In the genomic region with DNA sequence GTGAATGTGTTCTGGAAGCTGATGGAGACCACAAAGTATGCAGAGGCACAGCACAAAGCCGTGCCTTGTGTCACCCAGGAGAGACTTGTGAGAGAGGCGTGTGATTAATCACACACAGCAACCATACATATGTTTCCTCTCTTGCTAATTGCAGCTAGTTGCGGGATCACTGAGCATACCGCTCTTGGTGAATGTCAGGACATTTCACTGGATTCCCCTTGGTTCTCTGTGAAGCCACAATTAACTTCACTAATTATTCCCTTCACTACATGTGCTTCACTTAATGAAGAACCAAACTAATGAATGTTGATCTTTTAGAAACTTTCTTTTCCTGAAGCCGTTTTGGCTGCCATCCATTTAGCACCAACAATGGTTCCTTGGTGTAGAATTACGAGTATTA, we compare ENCODE assay signal across 24 mouse cellular contexts.
DNase-seq lines count a peak whose midpoint lies in the region; ATAC-seq and TF ChIP-seq lines count a peak whose summit lies in the region.
"Had no signal": no experiment of that assay in that cellular context is flagged by ENCODE, and none has a peak within 500 bp of the region (broad histone marks: within the 10 kb centered on the region; RNA-seq: fewer than 3 reads in every experiment).

No protein-coding gene starts in this region.

- TF ChIP-seq POLR2A in lung, adult 2 months (IDR thresholded peaks at IDR 0.05; ENCODE audit: borderline replicate concordance, extremely low read depth, low read depth, low read length), result no peak

- no peaks in the 10 kb centered on the region for H3K36me3 ChIP-seq in hindbrain, embryonic 16.5 days (ENCODE audit: control insufficient read depth, insufficient read depth, low read length)
- H3K36me3 ChIP-seq in hindbrain, embryonic 10.5 days, result no peaks in the 10 kb centered on the region
- no peaks in the 10 kb centered on the region for H3K36me3 ChIP-seq in forebrain, embryonic 14.5 days (ENCODE audit: control insufficient read depth, insufficient read depth, low read length)
- H3K36me3 ChIP-seq: embryonic facial prominence, embryonic 13.5 days; heart, embryonic 12.5 days; kidney, embryonic 15.5 days; liver, embryonic 12.5 days; midbrain, embryonic 12.5 days had no signal

- H3K9ac ChIP-seq in hindbrain, embryonic 16.5 days (ENCODE audit: low read depth, low read length), result no peak overlapping the region
- no peak overlapping the region for H3K9ac ChIP-seq in forebrain, embryonic 14.5 days (ENCODE audit: low read length)
- H3K9ac ChIP-seq: embryonic facial prominence, embryonic 13.5 days; heart, embryonic 12.5 days; kidney, embryonic 15.5 days; liver, embryonic 12.5 days; midbrain, embryonic 12.5 days had no signal

- H3K27me3 ChIP-seq in hindbrain, embryonic 16.5 days (replicated peaks; ENCODE audit: control insufficient read depth, insufficient read depth, low read length), result no peaks in the 10 kb centered on the region
- no peaks in the 10 kb centered on the region for H3K27me3 ChIP-seq in hindbrain, embryonic 10.5 days (ENCODE audit: insufficient read depth, poor library complexity, severe bottlenecking)
- H3K27me3 ChIP-seq in forebrain, embryonic 14.5 days (replicated peaks; ENCODE audit: control insufficient read depth, insufficient read depth, low read length), result no peaks in the 10 kb centered on the region
- H3K27me3 ChIP-seq: embryonic facial prominence, embryonic 13.5 days; heart, embryonic 12.5 days; kidney, embryonic 15.5 days; liver, embryonic 12.5 days; midbrain, embryonic 12.5 days had no signal

- no peak for TF ChIP-seq CTCF in lung, adult 2 months (IDR thresholded peaks at IDR 0.05; ENCODE audit: insufficient read depth, low read length)

- ATAC-seq in hindbrain, embryonic 16.5 days, result peak; percentile 50; the same call in 1 of the 2 replicates
- ATAC-seq in forebrain, embryonic 14.5 days, result peak; percentile 75
- ATAC-seq: liver, embryonic 12.5 days had no signal

- H3K27ac ChIP-seq in hindbrain, embryonic 16.5 days (ENCODE audit: low read depth, low read length), result no peak overlapping the region
- no peak overlapping the region for H3K27ac ChIP-seq in hindbrain, embryonic 10.5 days
- H3K27ac ChIP-seq in forebrain, embryonic 14.5 days (ENCODE audit: low read depth, low read length), result no peak overlapping the region
- H3K27ac ChIP-seq: embryonic facial prominence, embryonic 13.5 days; kidney, embryonic 15.5 days; left cerebral cortex, adult 2 months; liver, embryonic 12.5 days; midbrain, embryonic 12.5 days had no signal

- no peaks in the 10 kb centered on the region for H3K9me3 ChIP-seq in hindbrain, embryonic 16.5 days (ENCODE audit: control insufficient read depth, low read length)
- H3K9me3 ChIP-seq in hindbrain, embryonic 10.5 days, result no peaks in the 10 kb centered on the region
- no peaks in the 10 kb centered on the region for H3K9me3 ChIP-seq in forebrain, embryonic 14.5 days (replicated peaks; ENCODE audit: control insufficient read depth, low read length)
- H3K9me3 ChIP-seq: heart, embryonic 12.5 days; kidney, embryonic 15.5 days; midbrain, embryonic 12.5 days had no signal

- no peak for DNase-seq in hindbrain, embryonic 10.5 days (ENCODE audit: low spot score)
- peak; percentile 9 for DNase-seq in 3T3-L1 (ENCODE audit: low read depth, low spot score)
- DNase-seq in Muller cell, postnatal 12 days (ENCODE audit: inconsistent ontology term), result peak; percentile 72
- peak; percentile 75 for DNase-seq in forebrain, embryonic 14.5 days (ENCODE audit: low spot score)
- DNase-seq in lung, adult 2 months, result no peak
- no peak for DNase-seq in gastrocnemius, postnatal 25 days
- no peak for DNase-seq in adrenal gland, postnatal 36 days
- DNase-seq: adrenal gland, postnatal 25 days; cerebellum, adult 11-12 months; cerebellum, postnatal 14 days; gastrocnemius, postnatal 14 days; heart, adult 18-20 months; heart, postnatal 10 days; kidney, adult 11 months; kidney, postnatal 36 days; left cerebral cortex, postnatal 4 days; lung, adult 18-20 months had no signal

- H3K4me3 ChIP-seq in hindbrain, embryonic 16.5 days (ENCODE audit: low read length), result no peak overlapping the region
- no peak overlapping the region for H3K4me3 ChIP-seq in hindbrain, embryonic 10.5 days
- no peak overlapping the region for H3K4me3 ChIP-seq in forebrain, embryonic 14.5 days (ENCODE audit: low read depth, low read length)
- H3K4me3 ChIP-seq in lung, adult 2 months (replicated peaks; ENCODE audit: extremely low read depth, low read depth, low read length), result no peak overlapping the region
- H3K4me3 ChIP-seq: embryonic facial prominence, embryonic 13.5 days; heart, embryonic 12.5 days; kidney, embryonic 15.5 days; left cerebral cortex, adult 2 months; liver, embryonic 12.5 days; midbrain, embryonic 12.5 days had no signal

- no peaks in the 10 kb centered on the region for H3K4me1 ChIP-seq in hindbrain, embryonic 16.5 days (ENCODE audit: control insufficient read depth, insufficient read depth, low read depth, low read length)
- no peaks in the 10 kb centered on the region for H3K4me1 ChIP-seq in hindbrain, embryonic 10.5 days (replicated peaks)
- peaks cover 3% of the 10 kb centered on the region; the same call in 1 of the 2 replicates for H3K4me1 ChIP-seq in forebrain, embryonic 14.5 days (ENCODE audit: control insufficient read depth, insufficient read depth, low read length)
- no peaks in the 10 kb centered on the region for H3K4me1 ChIP-seq in lung, adult 2 months (ENCODE audit: control insufficient read depth, insufficient read depth, low read length)
- H3K4me1 ChIP-seq: heart, embryonic 12.5 days; kidney, embryonic 15.5 days; liver, embryonic 12.5 days; midbrain, embryonic 12.5 days had no signal

- H3K4me2 ChIP-seq in hindbrain, embryonic 16.5 days (ENCODE audit: low read length), result no peak overlapping the region
- no peak overlapping the region for H3K4me2 ChIP-seq in forebrain, embryonic 14.5 days (ENCODE audit: low read length)
- H3K4me2 ChIP-seq: embryonic facial prominence, embryonic 13.5 days; heart, embryonic 12.5 days; kidney, embryonic 15.5 days; liver, embryonic 12.5 days; midbrain, embryonic 12.5 days had no signal

- 54% methylated on average over 6 of the region's 6 CpGs for WGBS in hindbrain, embryonic 16.5 days
- WGBS in hindbrain, embryonic 10.5 days, result 80% methylated on average over 6 of the region's 6 CpGs
- 16% methylated on average over 6 of the region's 6 CpGs for whole genome bisulfite sequencing in forebrain, embryonic 14.5 days
- 67% methylated on average over 6 of the region's 6 CpGs for WGBS in lung, adult 2 months

Comparison
In these comparisons a context has a peak if more than half of its experiments do, and no peak if none do; other contexts are left out.
1. DNase-seq: peak in 3T3-L1 (single experiment), Muller cell, postnatal 12 days (single experiment) and forebrain, embryonic 14.5 days (single experiment); none in hindbrain, embryonic 10.5 days (single experiment), lung, adult 2 months (single experiment), gastrocnemius, postnatal 25 days (single experiment) and adrenal gland, postnatal 36 days (0 of 2).